Mouse (Mus musculus) C2C12 (cell line): ENCODE results near the gene Adam10.

Experiments used
- CEBPB ChIP-seq: IDR thresholded peaks from one replicate; pipeline ENCODE4 v1.6.1; 2011; ENCODE audit warnings: low read depth, mild to moderate bottlenecking, control low read depth, moderate library complexity
- CTCF ChIP-seq: IDR thresholded peaks from one replicate; pipeline ENCODE4 v1.5.1; 2011; ENCODE audit not compliant: control insufficient read depth, insufficient read depth, insufficient read length
- FOSL1 ChIP-seq: IDR thresholded peaks from one replicate; pipeline ENCODE4 v1.8.0; 2011; ENCODE audit warnings: mild to moderate bottlenecking, low read length; ENCODE audit not compliant: poor library complexity, insufficient read depth, severe bottlenecking
- MAX ChIP-seq: IDR thresholded peaks from one replicate; pipeline ENCODE4 v1.6.1; 2011; ENCODE audit warnings: mild to moderate bottlenecking, control low read depth
- MYOD1 ChIP-seq: IDR thresholded peaks from one replicate; pipeline ENCODE4 v1.6.1; 2011; ENCODE audit warnings: low read depth; ENCODE audit not compliant: control insufficient read depth, insufficient read length
- MYOG ChIP-seq: IDR thresholded peaks from one replicate; pipeline ENCODE4 v1.6.1; 2011; ENCODE audit not compliant: control insufficient read depth, insufficient read length; ENCODE audit errors: extremely low read depth
- USF1 ChIP-seq: IDR thresholded peaks from one replicate; pipeline ENCODE4 v1.6.1; 2011; ENCODE audit warnings: low read depth, mild to moderate bottlenecking, control low read depth, moderate library complexity

- TF ChIP-seq CTCF (no peak), CEBPB (no peak), MAX (no peak), USF1 (no peak), MYOG (no peak), MYOD1 (no peak), FOSL1 (no peak)
Observed at GRCm38 (mm10) chr9:70689926-70690325, 11.1 kb downstream of the Adam10 start.
